Mouse (Mus musculus): ENCODE measurements at regions not wholly inside any gene's neighbourhood (a gene's known extent, or its start where the extent isn't known, plus 50 kb on each side); places are given as distances from the start of the nearest gene placed in this dataset.

GRCm38 (mm10) chr16:77537351-77537750, 64.5 kb downstream of the Gm11146 start:
- no peaks in the 10 kb centered on the region for H3K4me1 ChIP-seq (ENCODE audit: control insufficient read depth, insufficient read depth, insufficient read length, low read length)
- H3K27ac ChIP-seq (ENCODE audit: insufficient read depth, low read depth, low read length), result no peak overlapping the region
- WGBS, result 89% methylated on average over 4 of the region's 4 CpGs
- H3K27me3 ChIP-seq (ENCODE audit: control insufficient read depth, insufficient read depth, low read length), result no peaks in the 10 kb centered on the region
- H3K4me3 ChIP-seq (ENCODE audit: low read depth, low read length), result no peak overlapping the region
- TF ChIP-seq CTCF (IDR thresholded peaks at IDR 0.05; ENCODE audit: extremely low read depth, insufficient read length, insufficient replicate concordance, low read depth, low read length) (no peak), POLR2A (IDR thresholded peaks at IDR 0.05; ENCODE audit: low read depth, low read length) (no peak)
- H3K36me3 ChIP-seq (ENCODE audit: control insufficient read depth, insufficient read depth, low read length), result no peaks in the 10 kb centered on the region

GRCm38 (mm10) chr16:77536746-77537145, 65.1 kb downstream of the Gm11146 start:
- Histone ChIP-seq H3K4me3 (ENCODE audit: low read depth, low read length) (no peak overlapping the region), H3K27ac (ENCODE audit: insufficient read depth, low read depth, low read length) (no peak overlapping the region), H3K4me1 (ENCODE audit: control insufficient read depth, insufficient read depth, insufficient read length, low read length) (no peaks in the 10 kb centered on the region), H3K36me3 (ENCODE audit: control insufficient read depth, insufficient read depth, low read length) (no peaks in the 10 kb centered on the region), H3K27me3 (ENCODE audit: control insufficient read depth, insufficient read depth, low read length) (no peaks in the 10 kb centered on the region)
- TF ChIP-seq CTCF (IDR thresholded peaks at IDR 0.05; ENCODE audit: extremely low read depth, insufficient read length, insufficient replicate concordance, low read depth, low read length) (no peak), POLR2A (IDR thresholded peaks at IDR 0.05; ENCODE audit: low read depth, low read length) (no peak)
- 79% methylated on average over 10 of the region's 10 CpGs for WGBS

GRCm38 (mm10) chr16:77536314-77536713, 65.6 kb downstream of the Gm11146 start:
- 85% methylated on average over 6 of the region's 6 CpGs for WGBS
- no peak overlapping the region for H3K4me3 ChIP-seq (ENCODE audit: low read depth, low read length)
- no peaks in the 10 kb centered on the region for H3K36me3 ChIP-seq (ENCODE audit: control insufficient read depth, insufficient read depth, low read length)
- no peak for TF ChIP-seq POLR2A (IDR thresholded peaks at IDR 0.05; ENCODE audit: low read depth, low read length)
- TF ChIP-seq CTCF (IDR thresholded peaks at IDR 0.05; ENCODE audit: extremely low read depth, insufficient read length, insufficient replicate concordance, low read depth, low read length), result no peak
- H3K4me1 ChIP-seq (ENCODE audit: control insufficient read depth, insufficient read depth, insufficient read length, low read length), result no peaks in the 10 kb centered on the region
- no peak overlapping the region for H3K27ac ChIP-seq (ENCODE audit: insufficient read depth, low read depth, low read length)
- H3K27me3 ChIP-seq (ENCODE audit: control insufficient read depth, insufficient read depth, low read length), result no peaks in the 10 kb centered on the region

GRCm38 (mm10) chr16:77535021-77535420, 66.9 kb downstream of the Gm11146 start:
- no peak overlapping the region for H3K27ac ChIP-seq (ENCODE audit: insufficient read depth, low read depth, low read length)

GRCm38 (mm10) chr16:77531596-77531995, 70.3 kb downstream of the Gm11146 start:
- H3K4me3 ChIP-seq (ENCODE audit: low read depth, low read length), result no peak overlapping the region
- H3K36me3 ChIP-seq (ENCODE audit: control insufficient read depth, insufficient read depth, low read length), result no peaks in the 10 kb centered on the region
- no peak for TF ChIP-seq CTCF (IDR thresholded peaks at IDR 0.05; ENCODE audit: extremely low read depth, insufficient read length, insufficient replicate concordance, low read depth, low read length)
- no peak for TF ChIP-seq POLR2A (IDR thresholded peaks at IDR 0.05; ENCODE audit: low read depth, low read length)
- 90% methylated on average over 10 of the region's 10 CpGs for WGBS
- H3K27ac ChIP-seq (ENCODE audit: insufficient read depth, low read depth, low read length), result no peak overlapping the region
- no peaks in the 10 kb centered on the region for H3K27me3 ChIP-seq (ENCODE audit: control insufficient read depth, insufficient read depth, low read length)
- H3K4me1 ChIP-seq (ENCODE audit: control insufficient read depth, insufficient read depth, insufficient read length, low read length), result no peaks in the 10 kb centered on the region

More at GRCm38 (mm10) chr16:77535021-77535420, 66.9 kb downstream of the Gm11146 start:
- 86% methylated on average over 3 of the region's 3 CpGs for WGBS
- TF ChIP-seq POLR2A (IDR thresholded peaks at IDR 0.05; ENCODE audit: low read depth, low read length), result no peak
- no peak for TF ChIP-seq CTCF (IDR thresholded peaks at IDR 0.05; ENCODE audit: extremely low read depth, insufficient read length, insufficient replicate concordance, low read depth, low read length)
- Histone ChIP-seq H3K4me3 (ENCODE audit: low read depth, low read length) (no peak overlapping the region), H3K36me3 (ENCODE audit: control insufficient read depth, insufficient read depth, low read length) (no peaks in the 10 kb centered on the region), H3K4me1 (ENCODE audit: control insufficient read depth, insufficient read depth, insufficient read length, low read length) (no peaks in the 10 kb centered on the region), H3K27me3 (ENCODE audit: control insufficient read depth, insufficient read depth, low read length) (no peaks in the 10 kb centered on the region)

- TF ChIP-seq POLR2A (IDR thresholded peaks at IDR 0.05; ENCODE audit: low read depth, low read length), result no peak
- TF ChIP-seq CTCF (IDR thresholded peaks at IDR 0.05; ENCODE audit: extremely low read depth, insufficient read length, insufficient replicate concordance, low read depth, low read length), result no peak
- Histone ChIP-seq H3K36me3 (ENCODE audit: control insufficient read depth, insufficient read depth, low read length) (no peaks in the 10 kb centered on the region), H3K27ac (ENCODE audit: insufficient read depth, low read depth, low read length) (no peak overlapping the region), H3K4me3 (ENCODE audit: low read depth, low read length) (no peak overlapping the region), H3K4me1 (ENCODE audit: control insufficient read depth, insufficient read depth, insufficient read length, low read length) (no peaks in the 10 kb centered on the region), H3K27me3 (ENCODE audit: control insufficient read depth, insufficient read depth, low read length) (no peaks in the 10 kb centered on the region)
- WGBS, result 54% methylated on average over 1 of the region's 1 CpGs
Measured at GRCm38 (mm10) chr16:77527951-77528350, 73.9 kb downstream of the Gm11146 start.

- WGBS, result 80% methylated on average over 3 of the region's 3 CpGs
Measured at GRCm38 (mm10) chr16:77514606-77515005, 87.3 kb downstream of the Gm11146 start.

More at GRCm38 (mm10) chr16:77514606-77515005, 87.3 kb downstream of the Gm11146 start:
- Histone ChIP-seq H3K36me3 (ENCODE audit: control insufficient read depth, insufficient read depth, low read length) (no peaks in the 10 kb centered on the region), H3K27ac (ENCODE audit: insufficient read depth, low read depth, low read length) (no peak overlapping the region), H3K4me3 (ENCODE audit: low read depth, low read length) (no peak overlapping the region), H3K4me1 (ENCODE audit: control insufficient read depth, insufficient read depth, insufficient read length, low read length) (no peaks in the 10 kb centered on the region), H3K27me3 (ENCODE audit: control insufficient read depth, insufficient read depth, low read length) (no peaks in the 10 kb centered on the region)
- TF ChIP-seq POLR2A (IDR thresholded peaks at IDR 0.05; ENCODE audit: low read depth, low read length) (no peak), CTCF (IDR thresholded peaks at IDR 0.05; ENCODE audit: extremely low read depth, insufficient read length, insufficient replicate concordance, low read depth, low read length) (no peak)

Measured in small intestine, adult 2 months (tissue).